Mouse (Mus musculus) megakaryocyte, adult 5-6 weeks (primary cell): ENCODE measurements around the gene Mmp12. TPM values are rescaled to one million over a fixed set of nuclear protein-coding genes. Genes with fewer than 3 reads are reported as not detected.
"Not testable (repeated sequence)": the region's sequence is repeated elsewhere in the genome, so short reads cannot be mapped to it uniquely, and the experiment has no call there.

Experiments used
- ATAC-seq: 2 replicates; pipeline ENCODE4 v1.8.0; 2016; ENCODE audit warnings: mild to moderate bottlenecking, inconsistent platforms; ENCODE audit not compliant: poor library complexity, severe bottlenecking
- total RNA-seq, 2 experiments: library from RNA; stranded (forward) in 1 of 2; stranded (reverse) in 1 of 2; fragments of 153-499, 151-499 nt in 1 of 2; fragments of 221-1000, 200-1000 nt in 1 of 2; gene quantifications; 2 replicates each; pipeline versions ENCODE4 v1.2.3 to v1.2.4; 2015 to 2017

Mmp12 gene
- total RNA-seq (2015) (not detected in 2 replicates), total RNA-seq (2017) (0.07 TPM in 1 of 2 replicates, not detected in the other)

GRCm38 (mm10) chr9:7344107-7344506 lies at the start of gene Mmp12:
Gene Mmp12 (plus strand): TSS chr9:7344381.
- ATAC-seq, result peak; percentile 66

GRCm38 (mm10) chr9:7331847-7332246 lies 12.3 kb upstream of the Mmp12 start:
- ATAC-seq, result peak; percentile 87

GRCm38 (mm10) chr9:7335766-7336680 lies 8.2 kb upstream of the Mmp12 start:
- ATAC-seq, result no peak

GRCm38 (mm10) chr9:7336740-7337483 lies 7.3 kb upstream of the Mmp12 start:
- ATAC-seq, result peak; percentile 79

- ATAC-seq, result peak; percentile 81
Observed at GRCm38 (mm10) chr9:7345513-7345912, 1.3 kb downstream of the Mmp12 start.

- no peak for ATAC-seq
Observed at GRCm38 (mm10) chr9:7354535-7354934, 10.4 kb downstream of the Mmp12 start.

GRCm38 (mm10) chr9:7387947-7388346 lies 43.8 kb downstream of the Mmp12 start, which contains the start of gene Mmp1b:
Gene Mmp1b (minus strand): TSS chr9:7388047.
- ATAC-seq, result no peak

- not testable (repeated sequence) for ATAC-seq
Observed at GRCm38 (mm10) chr9:7396556-7396955, 52.4 kb downstream of the Mmp12 start.

Other genes with a start within 250 kb of the Mmp12 start
- 1.6 and 3.1 TPM in 2 replicates for gene Dync2h1, start 159.9 kb upstream of the Mmp12 start, total RNA-seq (2015)
- 3.2 and 4.9 TPM in 2 replicates for gene Dync2h1, start 159.9 kb upstream of the Mmp12 start, total RNA-seq (2017)
- 78.9 and 80.8 TPM in 2 replicates for gene Dcun1d5, start 159.9 kb upstream of the Mmp12 start, total RNA-seq (2015)
- 69.1 and 70.8 TPM in 2 replicates for gene Dcun1d5, start 159.9 kb upstream of the Mmp12 start, total RNA-seq (2017)
- gene Mmp13, start 71.9 kb upstream of the Mmp12 start, total RNA-seq (2015), result 0.36 and 0.39 TPM in 2 replicates
- 0.08 and 0.48 TPM in 2 replicates for gene Mmp13, start 71.9 kb upstream of the Mmp12 start, total RNA-seq (2017)
- gene Mmp1b, start 43.7 kb downstream of the Mmp12 start, total RNA-seq (2015), result not detected in 2 replicates
- not detected in 2 replicates for gene Mmp1b, start 43.7 kb downstream of the Mmp12 start, total RNA-seq (2017)
- gene Mmp3, start 101.4 kb downstream of the Mmp12 start, total RNA-seq (2015), result not detected in 2 replicates
- not detected in 2 replicates for gene Mmp3, start 101.4 kb downstream of the Mmp12 start, total RNA-seq (2017)
- gene Mmp10, start 158.0 kb downstream of the Mmp12 start, total RNA-seq (2015), result not detected in 2 replicates
- not detected in 2 replicates for gene Mmp10, start 158.0 kb downstream of the Mmp12 start, total RNA-seq (2017)
- 404 and 435 TPM in 2 replicates for gene Mmp8, start 214.1 kb downstream of the Mmp12 start, total RNA-seq (2015)
- 512 and 543 TPM in 2 replicates for gene Mmp8, start 214.1 kb downstream of the Mmp12 start, total RNA-seq (2017)
- gene Mmp27, start 227.0 kb downstream of the Mmp12 start, total RNA-seq (2015), result 0.13 and 0.21 TPM in 2 replicates
- 0.45 and 0.66 TPM in 2 replicates for gene Mmp27, start 227.0 kb downstream of the Mmp12 start, total RNA-seq (2017)